ENCODE assay signal across 32 mouse cellular contexts in the genomic region with DNA sequence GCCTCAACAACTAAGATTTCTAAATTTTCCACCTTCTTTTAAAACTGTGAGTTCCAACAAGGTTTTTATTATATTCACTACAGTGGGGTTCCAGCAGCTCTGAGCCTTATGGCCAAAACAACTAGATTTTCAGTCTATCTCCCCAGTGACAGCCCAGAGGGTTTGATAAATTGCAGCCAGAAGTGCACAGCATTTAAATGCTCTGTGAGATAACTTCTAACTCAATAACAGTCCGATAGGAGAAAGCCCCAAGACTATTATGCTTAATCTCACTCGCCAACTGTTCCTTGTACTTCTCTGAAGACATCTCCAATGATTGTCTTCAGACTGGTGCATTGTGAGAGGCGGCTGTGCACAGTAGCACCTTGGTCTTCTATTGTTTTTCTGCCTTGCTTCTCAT.
"Had no signal": no experiment of that assay in that cellular context is flagged by ENCODE, and none has a peak within 500 bp of the region (broad histone marks: within the 10 kb centered on the region; RNA-seq: fewer than 3 reads in every experiment).

No protein-coding gene starts in this region.

- H3K36me3 ChIP-seq: limb, embryonic 10.5 days; limb, embryonic 12.5 days; limb, embryonic 13.5 days; limb, embryonic 15.5 days; liver, embryonic 12.5 days; liver, embryonic 13.5 days; liver, embryonic 15.5 days; lung, embryonic 15.5 days; midbrain, embryonic 10.5 days; midbrain, embryonic 12.5 days; midbrain, embryonic 13.5 days; midbrain, embryonic 15.5 days; neural tube, embryonic 12.5 days had no signal

- H3K27me3 ChIP-seq: limb, embryonic 12.5 days; limb, embryonic 13.5 days; limb, embryonic 15.5 days; liver, embryonic 12.5 days; liver, embryonic 13.5 days; liver, embryonic 15.5 days; lung, embryonic 15.5 days; megakaryocyte, embryonic 14.5 days; midbrain, embryonic 12.5 days; midbrain, embryonic 13.5 days; midbrain, embryonic 15.5 days; neural tube, embryonic 12.5 days had no signal

- ATAC-seq: liver, embryonic 12.5 days; liver, postnatal 0 days; lung, postnatal 0 days; midbrain, embryonic 13.5 days; midbrain, embryonic 15.5 days; midbrain, embryonic 16.5 days had no signal

- H3K4me3 ChIP-seq: limb, embryonic 10.5 days; limb, embryonic 12.5 days; limb, embryonic 13.5 days; limb, embryonic 15.5 days; liver, embryonic 12.5 days; liver, embryonic 13.5 days; liver, embryonic 15.5 days; lung, embryonic 15.5 days; megakaryocyte, embryonic 14.5 days; midbrain, embryonic 10.5 days; midbrain, embryonic 12.5 days; midbrain, embryonic 13.5 days; midbrain, embryonic 15.5 days; myocyte; neural tube, embryonic 12.5 days had no signal

- H3K27ac ChIP-seq: limb, embryonic 10.5 days; limb, embryonic 12.5 days; limb, embryonic 13.5 days; limb, embryonic 15.5 days; liver, embryonic 12.5 days; liver, embryonic 13.5 days; liver, embryonic 14.5 days; liver, embryonic 15.5 days; lung, embryonic 15.5 days; macrophage; midbrain, embryonic 10.5 days; midbrain, embryonic 12.5 days; midbrain, embryonic 13.5 days; midbrain, embryonic 15.5 days; neural tube, embryonic 12.5 days had no signal

- H3K4me2 ChIP-seq: limb, embryonic 12.5 days; limb, embryonic 13.5 days; limb, embryonic 15.5 days; liver, embryonic 11.5 days; liver, embryonic 12.5 days; liver, embryonic 13.5 days; liver, embryonic 15.5 days; lung, embryonic 14.5 days; lung, embryonic 15.5 days; midbrain, embryonic 11.5 days; midbrain, embryonic 12.5 days; midbrain, embryonic 13.5 days; midbrain, embryonic 15.5 days; neural tube, embryonic 12.5 days had no signal

- DNase-seq: left cerebral cortex, postnatal 4 days; liver; liver, embryonic 13.5 days; liver, postnatal 0 days; lung, adult 18-20 months; lung, adult 2 months; lung, embryonic 14.5 days; lung, postnatal 10 days; lung, postnatal 14 days; lung, postnatal 36 days; lung, postnatal 4 days; midbrain, embryonic 14.5 days had no signal

- H3K4me1 ChIP-seq: limb, embryonic 10.5 days; limb, embryonic 12.5 days; limb, embryonic 15.5 days; liver, embryonic 12.5 days; liver, embryonic 13.5 days; liver, embryonic 15.5 days; lung, embryonic 15.5 days; megakaryocyte, embryonic 14.5 days; midbrain, embryonic 10.5 days; midbrain, embryonic 12.5 days; midbrain, embryonic 13.5 days; midbrain, embryonic 15.5 days; neural tube, embryonic 12.5 days had no signal

- H3K9ac ChIP-seq: limb, embryonic 12.5 days; limb, embryonic 13.5 days; limb, embryonic 15.5 days; liver, embryonic 12.5 days; liver, embryonic 13.5 days; liver, embryonic 14.5 days; liver, embryonic 15.5 days; liver, postnatal 0 days; lung, embryonic 14.5 days; lung, embryonic 15.5 days; midbrain, embryonic 12.5 days; midbrain, embryonic 13.5 days; midbrain, embryonic 15.5 days; neural tube, embryonic 12.5 days had no signal

- H3K9me3 ChIP-seq: limb, embryonic 10.5 days; limb, embryonic 12.5 days; limb, embryonic 13.5 days; limb, embryonic 15.5 days; liver, embryonic 12.5 days; liver, embryonic 13.5 days; liver, embryonic 15.5 days; lung, embryonic 15.5 days; midbrain, embryonic 10.5 days; midbrain, embryonic 12.5 days; midbrain, embryonic 13.5 days; midbrain, embryonic 15.5 days; neural tube, embryonic 12.5 days had no signal
